Mouse (Mus musculus) thymus, postnatal 25 days (tissue): ENCODE measurements around the gene Alox12b.

ENCODE experiments used
- DNase-seq: peaks from one replicate; pipeline ENCODE4 v3.0.0; 2022

Gene Alox12b

DNA sequence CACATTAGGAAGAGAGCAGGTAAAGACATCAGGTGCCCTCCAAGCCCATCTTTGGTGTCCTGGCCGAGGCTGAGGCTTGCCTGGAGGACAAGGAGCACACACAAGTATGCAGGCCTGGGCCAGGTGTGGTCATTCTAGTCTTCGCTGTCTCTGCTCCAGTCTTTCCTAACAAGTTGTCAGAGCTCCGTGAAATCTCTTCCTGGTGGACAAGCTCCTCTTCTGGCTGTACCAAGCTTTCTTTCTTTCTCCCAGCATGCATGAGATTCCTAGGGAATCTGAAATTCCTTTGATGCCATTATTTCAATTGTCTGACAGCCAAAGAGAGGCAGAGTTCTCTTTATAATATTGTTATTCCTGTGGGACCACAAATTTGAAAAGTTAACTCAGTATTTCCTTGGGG is 22.7 kb downstream of the Alox12b start:
- DNase-seq = no peak

GRCm38 (mm10) chr11:69180120-69180519 is 23.3 kb downstream of the Alox12b start:
- no peak for DNase-seq

- DNase-seq = no peak
Observed at GRCm38 (mm10) chr11:69185031-69185430, 28.2 kb downstream of the Alox12b start.

- no peak for DNase-seq
Observed at GRCm38 (mm10) chr11:69185936-69186335, 29.1 kb downstream of the Alox12b start.

GRCm38 (mm10) chr11:69192840-69193239 is 36.1 kb downstream of the Alox12b start:
- DNase-seq = peak; percentile 20

- DNase-seq = no peak
Observed at GRCm38 (mm10) chr11:69196766-69197165, 40.0 kb downstream of the Alox12b start.

GRCm38 (mm10) chr11:69197194-69197593 is 40.4 kb downstream of the Alox12b start:
- peak; percentile 18 for DNase-seq

GRCm38 (mm10) chr11:69197743-69198142 is 41.0 kb downstream of the Alox12b start, which contains the start of gene Alox8:
Gene Alox8, minus strand, starts transcription at chr11:69197843.
- DNase-seq = no peak

DNA sequence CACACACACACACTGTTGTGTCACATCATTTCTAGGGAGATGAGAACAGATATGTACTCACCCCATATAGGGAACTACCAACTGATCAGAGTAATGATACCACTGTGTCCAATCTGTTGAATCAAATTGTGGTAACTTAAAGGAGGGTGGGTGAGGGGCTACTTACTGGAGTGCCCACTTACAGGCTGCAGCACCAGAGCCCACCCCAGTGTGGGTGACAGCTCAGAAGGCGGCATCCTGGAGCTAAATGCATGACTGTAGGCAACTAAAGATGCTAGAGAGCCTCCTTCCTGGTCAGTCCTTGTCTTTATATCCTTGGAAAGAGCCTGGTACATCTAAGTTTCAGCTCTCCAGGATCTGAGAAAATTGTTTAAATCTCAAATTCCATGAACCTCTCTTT is 42.5 kb downstream of the Alox12b start:
- DNase-seq = no peak

DNA sequence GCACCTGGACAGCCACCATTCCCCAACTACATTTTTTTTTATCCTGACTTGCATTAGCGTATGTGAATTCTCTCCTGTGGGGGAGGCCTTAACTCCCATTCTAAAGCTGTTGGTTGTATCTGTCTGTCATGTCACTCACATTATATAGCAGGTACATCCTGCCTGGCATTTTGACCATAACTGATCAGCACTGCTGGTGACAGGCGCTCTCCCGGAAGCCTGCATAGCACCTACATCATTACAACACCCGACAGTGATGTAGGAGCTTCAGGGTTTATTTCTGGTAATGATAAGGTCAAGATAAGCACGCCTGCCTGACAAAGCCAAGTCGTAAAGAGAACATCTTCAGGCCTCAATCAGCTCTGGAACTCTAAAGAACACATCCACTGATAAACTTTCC is 43.4 kb downstream of the Alox12b start:
- no peak for DNase-seq

- no peak for DNase-seq
Observed at GRCm38 (mm10) chr11:69202469-69203230, 45.9 kb downstream of the Alox12b start.

GRCm38 (mm10) chr11:69211431-69211830 is 54.6 kb downstream of the Alox12b start:
- DNase-seq = no peak

DNA sequence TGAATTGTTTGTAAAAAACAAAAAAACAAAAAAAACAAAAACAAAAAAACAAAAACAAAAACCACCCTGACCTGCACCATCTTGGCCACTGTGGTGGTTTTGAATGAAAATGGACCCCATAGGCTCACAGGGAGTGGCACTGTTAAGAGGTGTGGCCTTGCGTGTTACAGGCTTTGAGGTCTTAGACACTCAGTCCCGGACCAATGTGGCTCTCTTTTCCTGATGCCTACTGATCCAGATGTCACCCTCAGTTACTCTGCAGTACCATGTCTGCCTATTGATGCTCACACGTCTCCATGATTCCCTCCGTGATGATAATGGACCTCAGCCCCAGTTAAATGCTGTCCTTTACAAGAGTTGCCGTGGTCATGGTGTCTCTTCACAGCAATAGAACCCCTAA is 60.6 kb downstream of the Alox12b start:
- DNase-seq = no peak

DNA sequence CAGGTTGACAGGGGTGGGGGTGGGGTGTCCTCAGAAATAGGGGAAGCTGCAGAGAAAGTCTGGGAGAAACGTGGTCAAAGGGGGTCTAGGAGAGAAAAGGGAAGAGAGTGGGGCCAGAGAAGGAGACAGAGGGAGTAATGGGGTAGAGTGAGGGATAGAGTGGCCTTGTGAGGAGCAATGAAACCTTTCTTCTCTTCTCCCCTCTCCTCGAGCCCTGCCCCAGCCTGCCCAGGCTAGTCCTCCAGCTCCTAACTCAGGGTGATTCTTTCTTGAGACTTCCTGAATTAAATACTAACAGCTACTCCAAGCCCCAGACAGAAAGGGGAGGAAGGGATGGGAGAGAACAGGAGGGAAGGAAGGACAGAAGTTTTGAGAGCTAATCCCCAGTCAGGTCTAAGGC is 61.9 kb downstream of the Alox12b start:
- no peak for DNase-seq
